Mouse (Mus musculus): ENCODE measurements at regions not wholly inside any gene's neighbourhood (a gene's known extent, or its start where the extent isn't known, plus 50 kb on each side); places are given as distances from the start of the nearest gene placed in this dataset.

DNA sequence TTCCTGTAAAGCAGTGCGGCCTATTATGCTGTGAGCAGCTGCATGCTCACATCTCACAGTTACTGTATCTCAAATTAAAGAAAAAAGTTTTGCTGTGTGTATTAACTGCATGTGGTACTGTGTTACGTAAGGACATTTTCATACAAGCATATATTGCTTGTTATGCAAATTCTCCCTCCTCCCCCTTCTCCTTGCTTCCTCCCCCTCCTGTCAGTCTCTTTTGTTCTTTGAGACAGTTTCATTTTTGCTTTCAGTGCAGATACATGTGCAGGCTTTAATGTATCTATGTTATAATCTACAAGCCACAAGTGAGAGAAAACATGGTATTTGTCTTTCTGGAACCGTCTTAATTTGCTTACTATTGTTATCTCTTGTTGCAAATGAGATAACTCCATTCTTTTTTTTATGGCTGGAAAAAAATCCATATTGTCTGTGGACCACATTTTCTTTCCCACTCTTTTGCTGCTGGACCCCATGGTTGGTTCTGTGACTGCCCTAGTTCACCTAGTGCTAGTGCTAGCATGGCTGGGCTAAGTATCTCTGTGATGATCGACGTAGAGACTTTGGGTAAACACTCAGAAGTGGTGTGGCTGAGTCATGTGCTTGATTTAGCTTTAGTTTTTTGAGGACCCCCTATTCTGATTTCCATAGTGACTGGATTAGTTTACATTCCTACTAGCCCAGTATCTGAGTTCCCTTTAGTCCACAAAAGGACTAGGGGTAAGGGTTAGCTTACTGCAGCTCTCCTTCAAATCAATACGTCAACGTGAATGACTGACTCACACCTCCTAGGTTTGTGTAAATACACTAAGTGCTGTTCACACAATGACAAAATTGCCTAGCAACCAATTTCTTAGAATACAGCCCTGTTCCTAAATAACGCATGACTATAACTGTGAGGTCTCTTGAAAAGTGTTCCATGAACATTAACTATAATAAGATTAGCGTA lies 158.1 kb downstream of the Icos start:
- DNase-seq (ENCODE audit: low spot score in 2 of 2) = no peak

DNA sequence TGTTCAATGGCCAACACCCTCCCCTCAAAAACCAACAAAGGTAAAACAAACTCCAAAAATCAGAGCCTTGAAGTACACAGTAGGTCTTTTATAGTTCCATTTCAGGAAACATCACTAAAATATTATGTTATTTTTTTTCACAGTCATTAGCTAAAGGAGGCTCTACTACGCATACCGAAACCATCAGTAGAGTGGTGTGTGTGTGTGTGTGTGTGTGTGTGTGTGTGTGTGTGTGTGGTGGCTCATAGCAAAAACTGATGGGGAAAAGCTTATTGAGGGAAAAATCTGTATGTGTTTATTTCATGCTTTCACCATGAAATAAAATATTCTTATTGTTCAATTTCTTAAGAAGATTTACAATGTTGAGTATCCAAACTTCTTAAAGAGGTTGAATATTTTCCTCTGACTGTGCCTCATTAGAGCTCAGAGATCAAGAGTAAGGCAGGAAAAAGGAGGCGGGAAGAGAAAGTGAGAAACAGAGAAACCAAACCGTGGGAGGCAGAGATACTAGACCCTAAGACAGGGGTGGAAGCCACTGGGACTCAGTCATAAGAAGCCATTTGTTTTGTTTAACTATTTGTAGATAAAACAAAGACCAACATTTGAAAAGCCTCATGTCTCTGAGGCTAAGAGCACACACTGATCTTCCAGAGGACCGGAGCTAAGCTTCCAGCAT lies 159.6 kb downstream of the Icos start:
- no peak for DNase-seq (ENCODE audit: low spot score in 2 of 2)

DNA sequence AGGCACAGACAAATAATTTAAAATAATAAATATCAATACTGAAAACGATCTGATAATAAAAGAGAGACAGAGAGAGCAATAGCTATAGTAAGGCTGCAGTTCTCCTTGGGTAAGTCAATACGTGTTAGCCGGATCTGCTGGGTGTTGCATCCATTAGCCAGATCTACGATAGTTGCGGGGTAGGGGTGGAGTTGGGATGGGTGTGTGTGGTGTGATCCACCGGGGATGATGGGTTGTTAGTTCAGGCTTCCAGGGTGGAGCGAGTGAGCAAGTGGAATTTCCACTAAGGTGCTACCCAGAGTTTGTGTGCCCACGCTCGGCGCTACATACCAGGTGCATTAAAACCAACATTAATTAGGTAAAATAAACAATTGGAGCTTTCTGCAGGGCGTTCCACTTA lies 160.2 kb downstream of the Icos start:
- DNase-seq (ENCODE audit: low spot score in 2 of 2) = no peak

DNA sequence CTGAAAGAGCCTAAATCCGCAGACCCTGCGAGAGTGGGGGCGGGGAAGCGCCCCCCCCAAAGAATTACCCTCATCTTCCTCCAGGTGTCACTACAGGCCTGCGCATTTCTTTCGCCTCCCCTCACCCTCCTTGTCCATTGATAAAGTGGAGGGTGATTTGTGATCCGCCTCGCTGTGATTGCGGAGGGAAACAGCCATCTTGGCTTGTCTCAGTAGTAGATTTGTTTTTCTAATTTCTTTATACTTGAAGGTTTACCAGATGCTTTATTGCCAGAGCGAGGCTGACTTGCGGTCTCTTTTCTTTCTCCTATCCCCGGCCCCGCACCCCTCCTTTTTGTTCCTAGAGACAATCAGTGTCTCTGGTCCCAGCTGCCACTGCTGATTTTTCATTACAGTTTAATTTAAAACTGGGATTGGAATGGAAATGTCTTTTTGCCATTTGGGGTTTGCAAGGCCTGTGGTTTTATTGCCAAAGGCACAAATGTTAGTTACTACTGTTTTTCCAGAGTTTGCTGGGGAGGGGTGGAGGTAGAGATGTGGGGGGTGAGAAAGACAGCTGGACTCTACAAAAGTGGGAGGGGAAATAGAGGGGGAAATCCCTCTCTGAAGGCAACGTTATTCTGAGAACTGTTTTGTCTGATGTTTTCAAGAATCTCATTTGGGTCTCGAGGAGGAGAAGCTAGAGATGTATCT lies 161.7 kb downstream of the Icos start:
- peak in 1 of 2 experiments; percentile 50 for DNase-seq (ENCODE audit: low spot score in 2 of 2)

DNA sequence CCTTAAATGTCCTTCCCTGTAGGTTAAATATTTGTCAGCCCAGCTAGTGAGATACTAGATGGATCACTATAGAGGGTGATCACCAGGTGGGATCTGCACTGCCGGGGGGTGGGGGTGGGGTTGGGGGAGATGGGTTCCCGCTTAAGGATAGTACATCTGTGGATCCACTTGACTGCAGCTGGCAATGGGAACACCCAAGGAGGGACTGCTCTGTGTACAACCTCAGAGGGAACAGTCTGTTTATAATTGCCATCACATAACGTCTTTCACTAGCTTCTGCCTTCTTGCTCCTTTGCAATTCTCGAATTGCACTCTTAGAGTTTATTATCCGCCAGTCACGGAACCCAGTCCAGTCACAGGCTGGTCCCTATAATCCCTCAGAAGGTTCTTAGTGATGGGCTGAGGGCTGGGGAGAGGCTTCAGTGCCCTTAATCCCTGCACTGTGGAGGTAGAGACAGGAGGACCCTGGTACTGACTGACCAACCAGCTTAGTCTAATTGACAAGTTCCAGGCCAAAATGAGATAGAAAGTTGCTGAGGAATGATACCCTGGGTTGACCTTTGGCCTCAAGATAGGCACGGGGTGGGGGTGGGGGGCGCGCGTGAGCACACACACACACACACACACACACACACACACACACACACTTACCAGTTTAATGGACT lies 162.4 kb downstream of the Icos start:
- DNase-seq (ENCODE audit: low spot score in 2 of 2) = no peak

DNA sequence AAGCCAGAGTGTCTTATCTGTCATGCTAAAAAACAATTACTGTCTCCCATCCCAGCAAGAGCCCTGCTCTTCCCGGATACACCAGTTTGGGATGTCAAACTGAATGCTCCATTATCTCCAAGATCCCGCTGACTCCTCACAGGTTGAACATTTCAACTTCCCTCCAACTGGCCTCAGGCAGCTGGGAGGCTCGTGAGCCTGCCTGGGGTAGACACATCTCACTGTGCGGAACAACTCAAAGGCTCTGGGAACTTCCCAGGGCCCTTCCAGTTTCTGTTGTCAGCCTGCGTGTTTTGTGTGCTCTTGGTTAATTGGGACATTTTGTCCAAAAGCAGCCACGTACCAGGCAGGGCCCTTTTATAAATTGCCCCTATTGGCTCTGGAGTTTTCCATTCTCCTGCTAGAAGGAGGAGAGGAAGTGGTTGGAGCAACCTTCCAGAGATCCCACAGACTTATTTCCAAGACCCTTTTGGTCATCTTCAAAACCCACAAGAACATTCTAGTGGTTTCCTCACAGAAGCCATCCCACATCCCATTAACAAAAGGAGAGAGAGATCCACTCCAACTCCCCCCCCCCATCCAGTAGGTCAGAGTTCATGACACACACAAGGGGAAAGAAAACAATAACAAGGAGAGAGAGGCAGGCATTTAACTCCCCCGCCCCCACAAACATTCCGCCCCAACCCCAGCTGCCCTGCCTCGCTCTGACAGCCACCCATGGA lies 163.3 kb downstream of the Icos start:
- no peak for DNase-seq (ENCODE audit: low spot score in 2 of 2)

DNA sequence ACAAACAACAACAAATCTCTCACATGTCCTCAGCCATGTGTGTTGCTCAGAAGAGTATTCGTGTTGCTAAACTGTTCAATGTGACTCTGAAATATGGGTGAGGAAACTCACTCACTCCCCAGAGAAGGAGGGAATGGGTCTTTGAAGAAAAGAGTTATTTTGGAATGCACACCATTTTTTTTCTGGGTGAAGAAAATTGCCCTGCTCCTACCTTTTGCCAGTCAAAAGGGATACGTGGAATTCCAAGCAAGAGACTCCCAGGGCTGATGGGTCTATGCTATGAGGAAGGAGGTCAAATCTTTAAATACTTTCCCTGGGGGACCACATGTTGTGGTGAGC lies 163.8 kb downstream of the Icos start:
- no peak for DNase-seq (ENCODE audit: low spot score in 2 of 2)

DNA sequence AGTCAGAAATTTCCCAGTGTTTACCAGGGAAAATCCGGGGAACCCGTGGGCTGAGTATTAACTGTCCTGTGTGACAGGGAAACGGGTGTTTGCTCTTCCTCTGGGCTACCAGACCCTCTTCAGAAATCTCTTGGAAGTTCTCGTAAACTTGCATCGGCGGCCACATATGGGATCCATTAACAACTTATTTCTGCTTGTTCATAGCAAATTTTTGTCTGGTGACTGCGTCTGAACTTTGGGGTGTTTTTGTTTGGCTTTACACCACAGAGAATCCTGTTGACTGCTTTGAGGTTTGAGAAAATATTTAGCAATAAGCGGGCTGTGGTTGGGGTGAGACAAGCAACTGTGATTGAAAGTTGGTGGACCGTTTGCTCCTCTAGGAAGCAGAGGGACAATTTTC lies 164.2 kb downstream of the Icos start:
- no peak for DNase-seq (ENCODE audit: low spot score in 2 of 2)

DNA sequence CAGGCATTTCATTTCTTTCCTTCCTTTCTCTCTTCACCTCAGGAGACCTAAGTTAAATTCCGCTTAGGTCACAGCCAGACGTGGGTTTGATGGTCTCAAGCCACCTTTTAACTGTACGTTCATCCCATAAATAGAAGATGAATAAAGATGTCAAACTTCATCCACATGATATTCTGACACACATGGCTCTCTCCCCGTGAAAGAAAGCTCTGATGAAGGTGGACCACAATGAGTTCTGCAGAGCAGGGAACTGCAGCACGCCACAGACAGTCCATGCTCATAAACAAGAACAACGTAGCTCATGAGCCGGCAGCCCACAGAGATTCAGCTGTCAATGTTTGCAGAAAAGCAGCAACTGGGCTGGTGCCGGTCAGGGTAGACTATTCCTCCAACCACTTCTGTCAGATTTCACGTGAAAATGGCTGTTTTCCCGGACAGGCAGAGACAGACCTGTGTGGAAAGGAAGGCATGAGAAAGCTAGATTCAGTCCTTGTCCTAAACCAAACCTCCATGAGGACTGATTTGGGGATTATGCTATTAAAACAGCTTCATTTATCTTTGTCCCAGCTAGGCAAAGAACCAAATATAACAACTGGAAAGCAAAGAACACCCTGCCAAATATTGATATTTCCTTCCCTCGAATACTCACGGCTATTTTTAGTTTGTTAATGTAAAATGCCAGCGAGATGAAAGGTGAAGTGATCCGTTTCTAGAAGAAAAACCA lies 165.5 kb downstream of the Icos start:
- DNase-seq (ENCODE audit: low spot score in 2 of 2) = no peak

DNA sequence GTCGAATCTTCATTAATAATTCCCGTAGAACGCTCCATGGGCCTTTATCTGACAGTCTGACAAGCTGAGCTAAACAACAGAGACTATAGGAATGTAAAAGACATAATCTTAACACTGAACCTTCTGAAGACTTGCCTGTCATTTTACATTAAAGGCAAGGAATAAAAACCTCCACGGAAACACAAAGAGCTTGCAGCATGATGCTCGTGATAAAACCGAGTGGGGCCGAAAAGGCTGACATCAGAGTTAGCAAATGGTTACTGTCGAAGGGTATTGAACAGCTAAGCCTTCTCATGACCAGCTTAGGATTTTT lies 166.0 kb downstream of the Icos start:
- DNase-seq (ENCODE audit: low spot score in 2 of 2) = no peak

DNA sequence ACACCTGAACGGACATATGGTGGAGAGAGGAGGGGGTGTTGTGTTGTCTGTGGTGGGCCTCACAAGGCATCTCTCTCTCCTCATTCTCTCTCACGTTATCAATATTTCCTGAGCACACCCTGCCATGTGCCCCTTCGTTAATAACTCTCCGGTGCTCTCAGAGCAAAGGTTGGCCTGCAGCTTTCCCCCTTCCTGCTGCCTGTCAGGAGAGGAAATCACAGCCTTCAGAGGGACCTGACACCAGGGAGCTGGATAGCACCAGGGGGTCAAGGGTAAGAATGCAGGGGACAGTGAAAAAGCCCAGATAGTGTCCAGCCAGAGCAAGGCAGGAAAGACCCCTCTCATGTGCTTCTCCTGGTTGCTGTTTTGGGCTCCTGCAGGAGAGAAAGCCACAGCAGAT lies 167.3 kb downstream of the Icos start:
- DNase-seq (ENCODE audit: low spot score in 2 of 2) = no peak

DNA sequence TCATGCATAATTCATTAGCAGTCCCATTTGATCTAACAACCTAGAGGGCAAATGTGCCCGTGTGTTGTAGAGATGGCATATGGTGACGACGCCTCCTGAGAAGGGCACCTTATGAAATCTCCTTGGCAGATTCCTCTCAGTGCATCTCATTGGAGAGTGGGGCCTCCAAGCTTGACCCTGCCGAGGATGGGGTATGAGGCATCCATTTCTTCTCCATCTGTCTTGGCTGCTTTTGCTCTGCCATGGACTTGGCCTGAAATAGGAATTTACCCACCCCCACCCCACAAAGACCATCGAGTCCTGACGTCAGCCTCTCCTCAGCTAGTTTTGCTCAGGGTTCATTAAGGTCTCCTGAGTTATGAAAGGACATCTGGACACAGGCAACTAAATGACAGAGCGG lies 167.8 kb downstream of the Icos start:
- no peak for DNase-seq (ENCODE audit: low spot score in 2 of 2)

DNA sequence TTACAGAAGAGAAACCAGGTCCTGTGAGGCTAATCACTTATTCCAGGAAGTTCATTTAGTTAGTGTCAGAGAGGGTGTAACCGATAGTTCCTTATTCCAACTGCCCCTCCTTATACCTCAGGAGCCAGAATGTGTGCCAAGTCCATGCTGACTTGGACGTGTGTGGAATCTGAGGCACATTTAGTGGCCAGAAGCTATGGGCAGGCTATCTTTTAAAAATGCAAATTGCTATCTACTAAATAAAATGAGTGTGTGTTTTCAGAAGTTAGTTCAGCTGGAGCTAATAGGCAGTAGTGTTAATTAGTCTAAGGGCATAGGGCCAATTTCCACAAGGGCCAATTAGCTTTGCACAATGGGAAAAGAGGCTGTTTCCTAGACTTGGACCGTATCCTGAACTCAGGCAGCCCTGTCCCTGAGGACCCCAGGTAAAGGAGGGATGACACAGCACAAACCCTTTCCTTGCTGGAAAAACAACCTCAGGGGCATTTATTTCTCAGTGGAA lies 168.5 kb downstream of the Icos start:
- DNase-seq (ENCODE audit: low spot score in 2 of 2) = no peak

DNA sequence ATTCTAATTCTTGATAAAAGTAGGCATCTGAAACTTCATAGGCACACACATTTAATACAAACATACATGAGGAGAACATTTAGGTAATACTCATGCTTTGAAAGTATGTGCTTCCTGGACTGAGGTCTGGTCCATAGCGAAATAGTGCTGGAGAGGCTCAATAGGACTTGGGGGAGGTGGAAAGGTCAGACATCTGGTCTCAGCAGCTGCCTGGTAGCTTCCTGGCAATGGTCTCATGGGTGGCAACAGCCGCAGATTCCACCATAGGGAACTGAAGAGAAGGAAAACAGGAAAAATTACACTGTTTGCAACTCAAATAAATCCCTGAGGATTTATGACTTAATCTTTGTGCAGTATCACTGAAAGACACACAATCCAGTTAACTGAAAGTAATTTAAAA lies 174.0 kb downstream of the Icos start:
- no peak for DNase-seq (ENCODE audit: low spot score in 2 of 2)

DNA sequence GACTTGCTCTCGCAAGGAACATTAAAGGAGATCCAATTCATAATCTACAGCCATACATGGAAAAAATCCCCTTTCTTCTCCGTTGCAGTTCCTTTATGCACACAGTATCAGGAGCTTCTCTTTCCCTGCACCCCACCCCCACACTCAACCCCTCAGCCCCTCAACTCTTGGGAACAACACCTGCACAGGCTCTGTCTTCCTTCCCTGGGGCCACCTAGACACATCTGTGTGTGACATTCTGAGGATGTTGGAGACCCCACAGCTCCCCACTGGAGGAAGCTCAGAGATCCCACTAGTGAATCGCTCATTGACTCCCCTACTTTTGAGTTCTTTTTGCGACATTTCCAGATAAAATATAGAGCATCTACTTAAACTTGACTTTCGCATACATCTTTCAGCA lies 174.4 kb downstream of the Icos start:
- no peak for DNase-seq (ENCODE audit: low spot score in 2 of 2)

DNA sequence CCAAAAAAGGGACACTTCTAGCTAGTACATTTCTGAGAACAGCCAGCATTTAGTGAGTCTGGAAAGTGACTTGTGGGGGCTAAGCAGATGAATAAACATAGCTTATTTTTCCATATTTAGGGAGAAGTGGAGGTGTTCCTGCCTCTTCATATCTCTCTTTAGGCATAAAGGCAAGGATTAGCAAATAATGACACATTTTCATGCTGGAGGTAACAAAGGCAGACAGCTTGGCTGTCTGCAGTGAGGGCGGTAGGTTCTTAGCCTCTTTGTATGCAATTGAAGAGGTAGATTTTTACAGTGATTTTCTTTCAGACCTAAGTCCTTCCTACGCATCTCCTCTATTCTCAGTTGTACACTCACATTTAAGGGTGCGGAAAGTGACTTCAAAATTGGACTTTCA lies 176.5 kb downstream of the Icos start:
- peak; percentile 24 to 59 for DNase-seq (ENCODE audit: low spot score in 2 of 2)

DNA sequence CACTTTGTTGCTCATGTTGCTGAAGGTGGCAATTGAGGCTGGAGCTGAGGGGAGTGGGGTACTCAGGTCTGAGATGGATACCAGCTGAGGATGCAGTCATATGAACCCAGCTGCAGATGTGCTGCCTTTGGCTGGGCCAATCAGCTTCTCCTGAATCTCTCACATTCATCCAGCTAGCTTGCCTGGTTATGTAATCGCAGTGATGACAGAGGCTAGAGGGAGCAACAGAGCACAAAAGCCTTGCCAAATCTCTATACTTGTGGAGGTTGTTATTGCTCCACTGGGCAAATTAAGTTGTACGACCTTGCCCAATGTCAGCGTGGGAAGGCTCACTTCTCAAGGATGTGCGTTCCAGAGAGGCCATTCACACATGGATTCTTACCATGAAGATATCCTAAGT lies 179.5 kb downstream of the Icos start:
- no peak for DNase-seq (ENCODE audit: low spot score in 2 of 2)

DNA sequence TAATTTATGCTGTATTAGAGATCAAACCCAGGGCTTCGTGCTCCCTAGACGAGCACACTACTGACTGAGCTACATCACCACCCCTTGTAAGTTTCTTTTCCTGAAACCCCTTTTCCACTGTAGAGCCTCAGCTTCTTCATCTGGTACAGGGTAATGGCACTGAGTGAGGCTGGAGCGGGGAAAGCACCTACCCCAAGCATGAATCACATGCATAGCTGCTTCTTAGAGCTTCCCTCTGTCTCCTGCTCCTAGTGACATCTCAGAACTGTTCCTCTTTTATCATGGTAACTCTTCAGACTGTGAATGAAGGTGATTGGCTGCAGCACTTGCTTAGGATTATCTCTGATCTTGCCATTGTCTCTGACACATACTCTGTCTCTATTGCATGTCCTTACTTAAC lies 182.8 kb downstream of the Icos start:
- no peak for DNase-seq (ENCODE audit: low spot score in 2 of 2)

DNA sequence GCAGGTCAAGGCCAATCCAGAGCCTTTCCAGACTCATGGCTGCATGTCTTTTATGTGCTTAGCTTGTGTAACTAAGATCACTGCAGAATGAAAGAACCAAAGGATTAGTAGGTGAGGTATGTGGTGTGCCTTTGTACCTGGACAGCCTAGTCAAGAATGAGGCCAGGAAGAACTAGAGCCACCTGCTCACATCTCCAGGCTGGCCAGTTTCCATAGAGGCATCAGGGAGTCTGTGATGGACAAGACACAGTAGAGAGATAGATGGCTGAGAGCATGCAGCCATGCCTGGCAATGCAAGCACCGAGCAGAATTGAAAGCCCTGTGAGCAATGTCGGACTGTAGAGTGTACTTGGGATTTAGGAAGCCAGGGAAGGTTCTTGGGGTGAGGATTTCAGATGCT lies 186.5 kb downstream of the Icos start:
- DNase-seq (ENCODE audit: low spot score in 2 of 2) = no peak

DNA sequence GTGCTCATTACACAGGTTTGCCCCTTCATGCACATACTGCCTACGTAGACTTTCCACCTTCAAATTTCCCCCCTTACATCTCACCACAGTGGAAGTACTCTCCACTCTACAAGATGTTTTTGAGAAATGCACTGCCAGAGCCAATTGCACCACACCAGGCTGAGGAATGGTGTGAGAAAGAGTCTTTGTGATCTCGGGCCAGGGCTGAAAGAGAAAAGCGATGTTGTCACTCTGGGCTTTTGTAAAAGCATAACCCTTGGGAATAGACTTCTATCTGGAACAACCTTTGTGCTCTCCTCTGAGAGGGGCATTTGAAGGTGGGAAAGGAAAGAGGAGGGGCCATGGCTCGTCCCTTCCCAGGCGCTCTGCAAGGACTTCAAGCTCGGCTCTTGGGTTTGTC lies 194.2 kb downstream of the Icos start:
- DNase-seq (ENCODE audit: low spot score in 2 of 2) = no peak

DNA sequence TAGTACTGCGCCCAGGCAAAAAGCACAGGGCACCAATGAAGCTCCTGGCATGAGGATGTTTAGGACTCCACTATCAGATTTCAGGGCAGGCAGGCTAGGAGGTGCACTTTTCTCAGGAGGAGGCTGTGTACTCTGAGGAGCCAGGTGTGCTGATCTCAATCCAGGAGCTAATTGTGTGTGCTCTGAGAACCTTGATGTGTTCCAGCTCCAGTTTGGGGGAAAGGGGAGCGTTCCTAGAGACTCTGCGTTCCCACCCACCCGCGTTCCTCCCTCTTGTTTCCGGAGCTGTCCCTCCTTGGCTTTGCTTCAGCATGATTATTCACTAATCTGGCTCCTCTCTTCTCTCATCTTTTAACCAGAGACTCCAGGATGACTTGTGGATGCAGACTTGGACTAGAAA lies 195.2 kb downstream of the Icos start:
- no peak for DNase-seq (ENCODE audit: low spot score in 2 of 2)
